Mouse (Mus musculus): ENCODE data around the gene Stk11. TPM values are rescaled to one million over a fixed set of nuclear protein-coding genes. Genes with fewer than 3 reads are reported as not detected.

The Stk11 gene
- total and polyA plus RNA-seq, 3 experiments: 47.4 to 94.9 (median 65.9) TPM

- no peaks in the 10 kb centered on the region for H3K9me3 ChIP-seq (replicated peaks; ENCODE audit: low read length)
- H3K4me3 ChIP-seq (replicated peaks in 1 of 3; ENCODE audit: low read depth in 2 of 3, low read length in 2 of 3, poor library complexity in 1 of 3): no peak overlapping the region
- H3K79me2 ChIP-seq (replicated peaks; ENCODE audit: control insufficient read depth, extremely low read depth, insufficient read depth, poor library complexity, severe bottlenecking): peaks cover 16% of the 10 kb centered on the region; the same call in 1 of the 2 replicates
- H3K4me2 ChIP-seq (ENCODE audit: insufficient read depth, low read depth, poor library complexity, severe bottlenecking): no peak overlapping the region
- no peak overlapping the region for H3K27ac ChIP-seq (ENCODE audit: insufficient read depth, low read depth)
- no peaks in the 10 kb centered on the region for H3K27me3 ChIP-seq (replicated peaks)
- peaks cover 13 to 82% of the 10 kb centered on the region in 2 experiments for H3K36me3 ChIP-seq (replicated peaks in 1 of 2; ENCODE audit: control insufficient read depth in 1 of 2, insufficient read depth in 1 of 2, low read length in 1 of 2)
- dilution Hi-C loops (cut with MboI; ENCODE audit: extremely low pct_ligation_motif_present, extremely low pct_unique_long_range_greater_than_20kb, low sequenced_read_pairs): no loop called here
- TF ChIP-seq MAX (IDR thresholded peaks at IDR 0.05; ENCODE audit: low read length) (no peak), IRF4 (IDR thresholded peaks at IDR 0.05; ENCODE audit: low read depth, low read length) (no peak), MAFK (IDR thresholded peaks at IDR 0.05; ENCODE audit: insufficient replicate concordance, low read length) (no peak), SIN3A (IDR thresholded peaks at IDR 0.05; ENCODE audit: low read length) (no peak), USF1 (IDR thresholded peaks at IDR 0.05; ENCODE audit: low read depth, low read length) (no peak), TCF12 (IDR thresholded peaks at IDR 0.05; ENCODE audit: low read depth, low read length) (no peak), BHLHE40 (IDR thresholded peaks at IDR 0.05; ENCODE audit: low read depth, low read length) (no peak), E2F4 (IDR thresholded peaks at IDR 0.05; ENCODE audit: insufficient replicate concordance, low read depth, low read length) (no peak), ELF1 (IDR thresholded peaks at IDR 0.05; ENCODE audit: low read depth, low read length) (no peak), CTCF (conservative IDR thresholded peaks at IDR 0.05 in 1 of 2, IDR thresholded peaks at IDR 0.05 in 1 of 2; ENCODE audit: low read depth in 2 of 2, low read length in 2 of 2) (no peak), RCOR1 (conservative IDR thresholded peaks at IDR 0.05; ENCODE audit: low read depth, low read length) (no peak), JUN (IDR thresholded peaks at IDR 0.05; ENCODE audit: insufficient read depth, low read depth, low read length) (no peak), POLR2A (IDR thresholded peaks at IDR 0.05; ENCODE audit: low read depth, low read length) (no peak), JUND (conservative IDR thresholded peaks at IDR 0.05; ENCODE audit: low read depth, low read length) (no peak), KAT2A (IDR thresholded peaks at IDR 0.05; ENCODE audit: insufficient replicate concordance, low read length) (no peak), NELFE (IDR thresholded peaks at IDR 0.05; ENCODE audit: low read depth, low read length) (no peak), MEF2A (IDR thresholded peaks at IDR 0.05; ENCODE audit: borderline replicate concordance, low read depth, low read length) (no peak)
- no peak overlapping the region for H3K9ac ChIP-seq (ENCODE audit: insufficient read depth, low read depth)
- in situ Hi-C loops (cut with MboI; ENCODE audit: low pct_ligation_motif_present, low pct_unique_long_range_greater_than_20kb, low sequenced_read_pairs): no loop called here
- DNase-seq (ENCODE audit: extremely low read depth): no peak
- peaks cover 9 to 35% of the 10 kb centered on the region in 2 experiments for H3K4me1 ChIP-seq (ENCODE audit: control insufficient read depth in 1 of 2, insufficient read depth in 2 of 2)
Measured at GRCm38 (mm10) chr10:80094684-80095083, 20.9 kb upstream of the Stk11 start.

GRCm38 (mm10) chr10:80095547-80095946 is 20.1 kb upstream of the Stk11 start:
- Histone ChIP-seq H3K27ac (ENCODE audit: insufficient read depth, low read depth) (no peak overlapping the region), H3K4me3 (replicated peaks in 1 of 3; ENCODE audit: low read depth in 2 of 3, low read length in 2 of 3, poor library complexity in 1 of 3) (no peak overlapping the region), H3K4me2 (ENCODE audit: insufficient read depth, low read depth, poor library complexity, severe bottlenecking) (no peak overlapping the region), H3K9me3 (replicated peaks; ENCODE audit: low read length) (no peaks in the 10 kb centered on the region), H3K79me2 (replicated peaks; ENCODE audit: control insufficient read depth, extremely low read depth, insufficient read depth, poor library complexity, severe bottlenecking) (peaks cover 25% of the 10 kb centered on the region), H3K9ac (ENCODE audit: insufficient read depth, low read depth) (no peak overlapping the region), H3K36me3 (replicated peaks in 1 of 2; ENCODE audit: control insufficient read depth in 1 of 2, insufficient read depth in 1 of 2, low read length in 1 of 2) (peaks cover 13 to 82% of the 10 kb centered on the region in 2 experiments), H3K27me3 (replicated peaks) (no peaks in the 10 kb centered on the region), H3K4me1 (ENCODE audit: control insufficient read depth in 1 of 2, insufficient read depth in 2 of 2) (peaks cover 15 to 43% of the 10 kb centered on the region in 2 experiments)
- TF ChIP-seq CHD1 (IDR thresholded peaks at IDR 0.05; ENCODE audit: low read depth, low read length): no peak
- TF ChIP-seq MEF2A (IDR thresholded peaks at IDR 0.05; ENCODE audit: borderline replicate concordance, low read depth, low read length): no peak
- no peak for TF ChIP-seq POLR2A (IDR thresholded peaks at IDR 0.05; ENCODE audit: low read depth, low read length)
- TF ChIP-seq TBP (conservative IDR thresholded peaks at IDR 0.05; ENCODE audit: low read depth, low read length): no peak
- TF ChIP-seq ELF1 (IDR thresholded peaks at IDR 0.05; ENCODE audit: low read depth, low read length): no peak
- no peak for TF ChIP-seq ZC3H11A (IDR thresholded peaks at IDR 0.05; ENCODE audit: low read depth, low read length)
- no peak for TF ChIP-seq USF2 (conservative IDR thresholded peaks at IDR 0.05; ENCODE audit: low read depth, low read length)
- TF ChIP-seq ZNF384 (IDR thresholded peaks at IDR 0.05; ENCODE audit: low read depth, low read length): no peak
- no peak for TF ChIP-seq SIN3A (IDR thresholded peaks at IDR 0.05; ENCODE audit: low read length)
- no peak for TF ChIP-seq UBTF (IDR thresholded peaks at IDR 0.05; ENCODE audit: low read depth, low read length)
- TF ChIP-seq SMC3 (IDR thresholded peaks at IDR 0.05; ENCODE audit: low read depth, low read length): no peak
- no peak for TF ChIP-seq MAFK (IDR thresholded peaks at IDR 0.05; ENCODE audit: insufficient replicate concordance, low read length)
- TF ChIP-seq MYC (IDR thresholded peaks at IDR 0.05; ENCODE audit: low read depth, low read length): no peak
- no peak for TF ChIP-seq POLR2AphosphoS2 (IDR thresholded peaks at IDR 0.05; ENCODE audit: low read depth, low read length)
- no peak for DNase-seq (ENCODE audit: extremely low read depth)
- in situ Hi-C loops (cut with MboI; ENCODE audit: low pct_ligation_motif_present, low pct_unique_long_range_greater_than_20kb, low sequenced_read_pairs) (no loop called here), dilution Hi-C loops (cut with MboI; ENCODE audit: extremely low pct_ligation_motif_present, extremely low pct_unique_long_range_greater_than_20kb, low sequenced_read_pairs) (no loop called here)

Data from CH12.LX (cell line).